In genomic region chr1:180428871-180429270, GRCm38 (mm10) we compare ENCODE assay signal across 17 mouse cellular contexts. TPM values are rescaled to one million over a fixed set of nuclear protein-coding genes. Genes with fewer than 3 reads are reported as not detected.
DNase-seq lines count a peak whose midpoint lies in the region; ATAC-seq and TF ChIP-seq lines count a peak whose summit lies in the region.
"Had no signal": no experiment of that assay in that cellular context is flagged by ENCODE, and none has a peak within 500 bp of the region (broad histone marks: within the 10 kb centered on the region; RNA-seq: fewer than 3 reads in every experiment).

No protein-coding gene starts in this region.

- H3K27me3 ChIP-seq in limb, embryonic 15.5 days: no peaks in the 10 kb centered on the region
- 0 out of 2 replicates have a peak, but pooled peaks cover 3% of the 10 kb centered on the region for H3K27me3 ChIP-seq in limb, embryonic 10.5 days (ENCODE audit: low read depth, poor library complexity, severe bottlenecking)
- no peaks in the 10 kb centered on the region for H3K27me3 ChIP-seq in MEL (ENCODE audit: control insufficient read depth in 1 of 2, insufficient read depth in 2 of 2, low read length in 2 of 2)
- H3K27me3 ChIP-seq: CH12.LX; forebrain, embryonic 13.5 days had no signal

- no peak for TF ChIP-seq EP300 in MEL (IDR thresholded peaks at IDR 0.05; ENCODE audit: low read depth in 1 of 2, low read length in 2 of 2)

- no peak overlapping the region for H3K9ac ChIP-seq in limb, embryonic 15.5 days
- H3K9ac ChIP-seq in MEL (ENCODE audit: control insufficient read depth, low read depth, low read length, poor library complexity, severe bottlenecking): no peak overlapping the region
- H3K9ac ChIP-seq: forebrain, embryonic 13.5 days; forebrain, postnatal 0 days; heart, embryonic 15.5 days; hindbrain, embryonic 13.5 days had no signal

- H3K4me3 ChIP-seq in limb, embryonic 15.5 days: no peak overlapping the region
- H3K4me3 ChIP-seq in limb, embryonic 10.5 days: no peak overlapping the region
- no peak overlapping the region for H3K4me3 ChIP-seq in MEL (ENCODE audit: control insufficient read depth in 1 of 2, insufficient read depth in 1 of 2, low read depth in 2 of 2, low read length in 2 of 2)
- H3K4me3 ChIP-seq: embryonic facial prominence, embryonic 10.5 days; forebrain, embryonic 13.5 days; heart, embryonic 15.5 days; hindbrain, embryonic 13.5 days had no signal

- 70% methylated on average over 8 of the region's 8 CpGs for WGBS in limb, embryonic 15.5 days
- WGBS in limb, embryonic 10.5 days: 87% methylated on average over 8 of the region's 8 CpGs

- TF ChIP-seq CTCF in MEL (IDR thresholded peaks at IDR 0.05 in 2 of 3, conservative IDR thresholded peaks at IDR 0.05 in 1 of 3; ENCODE audit: control insufficient read depth in 1 of 3, insufficient read depth in 1 of 3, low read depth in 2 of 3, low read length in 3 of 3, poor library complexity in 1 of 3, severe bottlenecking in 1 of 3): no peak
- TF ChIP-seq CTCF in brain, embryonic 14.5 days (IDR thresholded peaks at IDR 0.05; ENCODE audit: borderline replicate concordance, extremely low read depth, insufficient read depth, insufficient read length): no peak

- H3K79me2 ChIP-seq in MEL (ENCODE audit: control insufficient read depth, insufficient read depth, low read length, poor library complexity): no peaks in the 10 kb centered on the region

- no peaks in the 10 kb centered on the region for H3K9me3 ChIP-seq in limb, embryonic 15.5 days
- no peaks in the 10 kb centered on the region for H3K9me3 ChIP-seq in limb, embryonic 10.5 days (replicated peaks)
- no peaks in the 10 kb centered on the region for H3K9me3 ChIP-seq in MEL (replicated peaks; ENCODE audit: insufficient read depth, low read length)
- H3K9me3 ChIP-seq: embryonic facial prominence, embryonic 10.5 days; forebrain, embryonic 13.5 days; heart, embryonic 15.5 days; hindbrain, embryonic 13.5 days had no signal

- TF ChIP-seq RAD21 in MEL (IDR thresholded peaks at IDR 0.05; ENCODE audit: low read depth, low read length): no peak

- TF ChIP-seq POLR2A in MEL (IDR thresholded peaks at IDR 0.05; ENCODE audit: control insufficient read depth in 1 of 2, insufficient read depth in 1 of 2, low read depth in 1 of 2, low read length in 2 of 2, poor library complexity in 1 of 2): no peak
- TF ChIP-seq POLR2A in brain, embryonic 14.5 days (IDR thresholded peaks at IDR 0.05; ENCODE audit: borderline replicate concordance, extremely low read depth, insufficient read depth, insufficient read length, poor library complexity, severe bottlenecking): no peak

- peaks cover 37% of the 10 kb centered on the region for H3K4me1 ChIP-seq in limb, embryonic 15.5 days
- peaks cover 25% of the 10 kb centered on the region for H3K4me1 ChIP-seq in limb, embryonic 10.5 days
- H3K4me1 ChIP-seq in MEL (ENCODE audit: control insufficient read depth in 1 of 2, insufficient read depth in 2 of 2, low read length in 2 of 2): peaks cover 0 to 17% of the 10 kb centered on the region in 2 experiments; a peak in 2 of 4 replicates

- H3K4me2 ChIP-seq in limb, embryonic 15.5 days: no peak overlapping the region
- H3K4me2 ChIP-seq: forebrain, embryonic 13.5 days; heart, embryonic 11.5 days; heart, embryonic 15.5 days; hindbrain, embryonic 13.5 days had no signal

- H3K36me3 ChIP-seq in limb, embryonic 15.5 days: peaks cover 7% of the 10 kb centered on the region; the same call in 1 of the 2 replicates
- H3K36me3 ChIP-seq in limb, embryonic 10.5 days: peaks cover 6% of the 10 kb centered on the region; the same call in 1 of the 2 replicates
- peaks cover 0 to 5% of the 10 kb centered on the region in 2 experiments; a peak in 1 of 4 replicates for H3K36me3 ChIP-seq in MEL (ENCODE audit: control insufficient read depth in 1 of 2, insufficient read depth in 2 of 2, low read length in 2 of 2)
- H3K36me3 ChIP-seq: embryonic facial prominence, embryonic 10.5 days; heart, embryonic 15.5 days; hindbrain, embryonic 13.5 days had no signal

- ATAC-seq in limb, embryonic 15.5 days (ENCODE audit: insufficient number of reproducible peaks, low FRiP score, low TSS enrichment, low read depth): no peak
- ATAC-seq: forebrain, embryonic 13.5 days; forebrain, postnatal 0 days; hindbrain, postnatal 0 days had no signal

- DNase-seq in limb, embryonic 10.5 days (ENCODE audit: low spot score): no peak
- peak; percentile 27 for DNase-seq in MEL (ENCODE audit: low read depth, low spot score)
- DNase-seq in brain, embryonic 14.5 days (ENCODE audit: low read depth): peak; percentile 14
- DNase-seq in naive thymus-derived CD4-positive, alpha-beta T cell, adult 2 months (ENCODE audit: low read depth): peak; percentile 33
- no peak for DNase-seq in urinary bladder, postnatal 10 days (ENCODE audit: low spot score)
- DNase-seq in right cerebral cortex, postnatal 4 days: no peak
- DNase-seq: gastrocnemius, postnatal 25 days had no signal

- peak overlapping the region; percentile 43; the same call in 1 of the 2 replicates for H3K27ac ChIP-seq in limb, embryonic 15.5 days
- no peak overlapping the region for H3K27ac ChIP-seq in limb, embryonic 10.5 days
- H3K27ac ChIP-seq in MEL (ENCODE audit: control insufficient read depth, low read depth, low read length): no peak overlapping the region
- H3K27ac ChIP-seq: embryonic facial prominence, embryonic 10.5 days; forebrain, embryonic 13.5 days; heart, embryonic 15.5 days; hindbrain, embryonic 13.5 days; hindbrain, postnatal 0 days had no signal

TF ChIP-seq in MEL, 35 proteins besides CTCF, POLR2A, EP300 and RAD21:
- TF ChIP-seq MAX (IDR thresholded peaks at IDR 0.05; ENCODE audit: low read length): no peak

RNA-seq across cellular contexts. Expression of gene Stum, which starts 54.4 kb away (rescaled TPM):
- polyA plus RNA-seq in limb, embryonic 15.5 days (2015; fragmentation: Nextera tagmentation; extraction: Ambion mirVana): 3.9 and 4.4 TPM in 2 replicates
- polyA plus RNA-seq in limb, embryonic 10.5 days (2016; fragmentation: Nextera tagmentation; extraction: Ambion mirVana): 0.39 and 0.60 TPM in 2 replicates
- total RNA-seq in MEL (2012; rRNA removed): not detected in 2 replicates
- not detected for polyA plus RNA-seq in MEL (2012; ENCODE audit: insufficient read depth in 1 of 2, insufficient read length in 2 of 2, low read depth in 1 of 2, low replicate concordance in 2 of 2, missing spikeins in 1 of 2)
- polyA plus RNA-seq in brain, embryonic 14.5 days (2012; rRNA removed): 10.2 and 11.6 TPM in 2 replicates
- total RNA-seq: hematopoietic stem cell, adult 5-6 weeks had no signal

Comparison
In these comparisons a context has a peak if more than half of its experiments do, and no peak if none do; other contexts are left out.
1. DNase-seq: peak in MEL (single experiment), brain, embryonic 14.5 days (single experiment) and naive thymus-derived CD4-positive, alpha-beta T cell, adult 2 months (single experiment); none in limb, embryonic 10.5 days (single experiment), urinary bladder, postnatal 10 days (single experiment) and right cerebral cortex, postnatal 4 days (single experiment).